Mouse (Mus musculus) frontal cortex, adult 2 months (tissue): ENCODE data around the gene Nop53. TPM values are rescaled to one million over a fixed set of nuclear protein-coding genes. Genes with fewer than 3 reads are reported as not detected.

Source experiments
- DNase-seq, 2 experiments: peaks; one replicate each; pipeline ENCODE4 v3.0.0; 2022; ENCODE audit warnings: low spot score in 1 of 2; ENCODE audit errors: extremely low spot score in 1 of 2
- polyA plus RNA-seq: library from polyadenylated mRNA; depleted of rRNA; stranded (reverse); fragments of >200 nt; gene quantifications from 2 replicates; pipeline ENCODE4 v1.2.3, GENCODE M21; 2012; rRNA removed

The Nop53 gene
- 104 and 109 TPM in 2 replicates for polyA plus RNA-seq

DNA sequence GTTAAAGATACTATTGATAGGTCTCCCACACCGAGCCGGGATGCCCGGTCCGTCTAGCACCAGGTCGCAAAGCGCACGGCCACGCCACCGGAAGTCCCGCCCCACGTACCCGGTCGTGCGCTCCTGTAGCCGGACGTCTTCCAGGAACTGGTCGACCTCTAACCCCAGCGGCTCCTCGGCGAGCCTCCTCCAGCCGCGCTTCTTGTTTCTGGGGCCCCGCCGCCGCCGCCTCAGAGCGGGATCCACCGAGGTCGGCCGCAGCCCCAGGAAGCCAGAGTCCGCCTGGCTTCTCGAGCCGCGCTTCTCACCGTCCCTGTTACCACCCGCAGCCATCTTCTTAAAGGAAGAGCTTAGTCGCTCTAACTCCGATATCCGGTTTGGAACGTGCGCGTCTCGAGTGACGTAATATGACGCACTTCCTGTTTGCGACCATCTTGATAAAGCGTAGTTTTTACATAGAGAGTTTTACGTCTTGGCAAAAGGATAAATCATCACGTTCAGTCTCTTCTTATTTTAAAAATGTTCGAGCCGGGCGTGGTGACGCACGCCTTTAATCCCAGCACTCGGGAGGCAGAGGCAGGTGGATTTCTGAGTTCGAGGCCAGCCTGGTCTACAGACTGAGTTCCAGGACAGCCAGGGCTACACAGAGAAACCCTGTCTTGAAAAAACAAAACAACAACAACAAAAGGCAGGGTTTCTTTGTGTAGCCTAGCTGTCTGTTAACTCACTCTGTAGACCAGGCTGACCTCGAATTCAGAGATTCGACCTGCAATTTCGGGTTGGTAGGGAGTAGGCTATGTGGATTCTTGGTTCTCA lies at the start of gene Nop53:
TSS of gene Nop53 (minus strand) at position 354 of the 816 bp plus-strand sequence.
- peak; percentile 94 to 97 for DNase-seq

- no peak for DNase-seq
These were observed 47.9 kb upstream of the Nop53 start for GRCm38 (mm10) chr7:15993789-15994188.

DNA sequence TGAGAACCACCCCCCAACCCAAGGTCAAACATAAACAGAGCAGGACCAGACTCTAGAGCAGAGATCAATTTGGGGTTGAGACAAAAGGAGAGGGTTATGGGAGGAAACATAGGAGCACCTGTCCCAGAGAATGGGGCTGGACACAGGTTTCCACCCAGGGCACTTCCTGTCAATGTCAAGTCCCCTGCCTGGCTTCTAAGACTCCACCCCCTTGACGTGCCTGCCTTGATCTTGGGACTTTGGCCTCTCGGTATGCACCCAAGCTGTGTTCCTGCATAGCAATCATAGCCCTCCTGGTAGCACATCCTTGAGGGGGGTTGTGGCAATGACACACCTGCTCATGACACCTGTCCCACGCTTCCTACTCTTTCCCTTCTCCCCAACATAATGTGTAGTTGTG lies 47.3 kb upstream of the Nop53 start:
- DNase-seq, result no peak

DNA sequence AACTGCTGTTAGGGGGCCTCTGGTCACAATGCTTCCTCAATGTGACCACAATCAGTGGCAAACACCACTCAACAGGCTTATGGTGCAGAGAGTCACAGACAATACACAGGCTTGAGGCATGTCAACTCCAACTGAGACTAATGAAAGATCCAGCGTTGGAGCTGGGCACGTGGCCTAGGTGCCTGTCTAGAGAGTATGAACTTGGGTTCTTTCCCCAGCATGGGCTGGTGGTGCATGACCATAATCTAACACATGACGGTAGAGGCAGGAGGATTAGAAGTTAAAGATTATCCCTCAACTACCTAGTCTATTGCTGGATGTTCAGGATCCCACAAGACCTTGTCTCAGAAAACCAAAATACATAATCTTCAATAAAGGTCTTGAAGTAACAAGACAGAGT lies 45.9 kb upstream of the Nop53 start:
- DNase-seq, result no peak

DNA sequence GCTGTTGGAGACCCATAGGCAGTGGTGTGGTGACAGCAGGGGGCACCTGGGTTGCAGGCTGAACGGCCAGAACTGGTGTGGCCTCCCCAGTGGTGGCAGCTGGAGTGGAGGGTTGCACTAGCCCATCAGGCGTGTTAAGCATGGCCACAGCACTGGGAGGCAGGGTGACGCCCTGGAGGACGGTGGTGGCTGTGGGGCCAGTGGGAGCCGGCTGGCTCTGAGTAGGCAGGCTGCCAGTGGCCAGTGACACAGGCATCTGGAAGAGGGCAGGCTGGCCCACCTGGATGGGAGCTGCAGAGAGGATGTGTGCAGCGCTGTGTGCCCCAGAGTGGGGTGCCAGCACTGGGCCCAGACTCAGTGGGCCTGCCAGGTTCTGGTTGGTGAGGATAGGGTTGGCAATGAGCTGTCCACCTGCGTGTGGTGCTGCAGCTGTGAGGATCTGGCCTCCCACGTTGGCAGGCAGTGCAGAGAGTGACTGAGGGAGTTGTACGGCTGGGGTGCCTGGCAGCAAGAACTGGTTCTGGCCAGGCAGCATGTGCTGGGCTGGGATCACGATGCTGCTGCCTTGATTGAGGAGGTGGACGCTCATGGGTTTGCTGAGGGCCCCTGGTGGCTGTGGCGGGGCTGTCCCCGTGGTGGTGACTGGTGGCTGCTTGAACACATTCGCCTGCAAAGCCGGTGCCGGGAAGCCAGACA lies 41.9 kb upstream of the Nop53 start:
- peak in 1 of 2 experiments; percentile 47 for DNase-seq

GRCm38 (mm10) chr7:15982729-15983407 lies 37.0 kb upstream of the Nop53 start:
- peak in 1 of 2 experiments; percentile 64 for DNase-seq

- DNase-seq, result no peak
These were observed 35.7 kb upstream of the Nop53 start for GRCm38 (mm10) chr7:15981538-15981937.

DNA sequence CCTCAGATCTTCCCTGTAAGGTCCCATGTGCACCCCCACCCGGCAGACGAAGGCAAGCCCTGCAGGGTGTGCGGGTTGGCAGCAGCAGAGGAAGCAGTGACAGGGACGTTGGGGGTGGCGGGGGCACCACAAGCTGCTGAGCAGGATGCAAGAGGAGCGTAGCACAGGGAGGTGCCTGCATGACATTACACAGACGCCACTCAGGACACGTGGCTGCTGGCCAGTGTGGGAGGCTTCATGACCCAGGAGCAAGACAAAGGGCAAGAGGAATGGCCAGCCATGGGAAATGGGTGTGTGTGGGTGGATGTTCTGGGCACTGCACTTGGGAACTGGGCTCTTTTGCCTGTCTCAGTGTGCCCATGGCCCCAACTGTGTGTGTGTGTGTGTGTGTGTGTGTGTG lies 34.4 kb upstream of the Nop53 start:
- peak; percentile 41 to 68 for DNase-seq

GRCm38 (mm10) chr7:15975904-15976303 lies 30.0 kb upstream of the Nop53 start:
- DNase-seq, result peak in 1 of 2 experiments; percentile 63

DNA sequence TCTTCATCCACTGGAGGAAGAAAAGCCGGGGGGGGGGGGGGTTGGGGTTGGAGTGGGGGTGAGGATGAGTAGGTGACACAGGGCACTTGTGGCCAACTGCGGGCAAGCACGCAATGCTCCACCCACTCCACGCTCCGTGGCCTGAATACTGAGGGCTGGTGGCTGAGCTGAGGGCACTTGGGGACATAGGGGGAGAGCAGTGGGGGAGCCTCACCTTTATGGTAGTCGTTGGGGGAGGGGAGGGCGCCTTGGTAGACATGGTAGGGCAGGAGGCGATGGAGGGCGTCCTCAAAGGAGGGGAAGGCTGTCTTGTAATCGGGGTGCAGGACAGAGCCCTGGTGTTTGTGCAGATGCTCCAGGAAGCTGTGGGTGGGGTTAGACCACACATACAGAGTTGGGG lies 29.6 kb upstream of the Nop53 start:
- no peak for DNase-seq

GRCm38 (mm10) chr7:15974712-15975111 lies 28.8 kb upstream of the Nop53 start:
- DNase-seq, result peak; percentile 35 to 78

DNA sequence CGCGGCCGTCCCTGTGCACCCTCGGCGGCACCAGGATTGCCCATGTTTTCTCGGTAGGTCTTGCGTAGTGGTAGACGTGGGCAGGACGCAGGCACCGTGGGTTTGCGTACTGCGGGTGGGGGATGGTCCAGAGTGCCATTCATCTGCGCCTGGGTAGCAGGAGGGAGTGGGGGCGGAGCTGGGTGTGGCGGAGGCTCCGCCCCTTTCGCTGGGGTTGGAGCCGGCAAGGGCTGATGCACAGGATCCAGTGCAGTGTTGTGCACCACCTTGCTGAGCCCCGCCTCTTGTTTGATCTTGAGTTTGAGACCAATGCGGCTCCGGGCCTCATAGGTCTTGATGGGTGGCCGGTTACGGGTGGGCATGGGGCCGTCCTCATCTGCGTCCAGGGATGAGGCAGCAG lies 26.4 kb upstream of the Nop53 start:
- DNase-seq, result no peak

GRCm38 (mm10) chr7:15969674-15970073 lies 23.8 kb upstream of the Nop53 start:
- no peak for DNase-seq

- no peak for DNase-seq
These were observed 22.4 kb upstream of the Nop53 start for GRCm38 (mm10) chr7:15968322-15968721.

DNA sequence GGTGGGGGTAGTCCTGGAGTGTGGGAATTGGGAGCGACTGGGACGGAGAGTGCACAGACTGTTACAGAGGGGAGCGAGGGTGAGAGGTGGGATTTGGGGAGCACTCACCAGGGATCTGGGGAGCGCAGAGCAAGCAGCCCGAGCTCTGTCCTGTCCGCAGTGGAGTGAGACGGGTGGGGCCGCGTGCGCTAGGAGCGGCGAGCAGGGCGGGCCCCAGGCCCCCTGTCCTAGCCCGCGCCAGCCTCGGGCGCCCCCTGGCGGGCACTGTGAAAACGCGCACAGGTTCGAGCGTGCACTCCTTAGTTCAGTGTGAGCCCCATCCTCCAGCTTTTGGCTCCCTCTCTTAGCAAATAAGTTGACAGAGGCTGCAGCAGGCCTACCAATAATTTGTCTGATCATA lies 21.4 kb upstream of the Nop53 start, which contains the start of gene Ehd2:
TSS of gene Ehd2 (minus strand) at position 256 of the 400 bp plus-strand sequence.
- DNase-seq, result peak in 1 of 2 experiments; percentile 63

- no peak for DNase-seq
These were observed 20.6 kb upstream of the Nop53 start for GRCm38 (mm10) chr7:15966489-15966888.

GRCm38 (mm10) chr7:15963798-15964652 lies 18.2 kb upstream of the Nop53 start:
- DNase-seq, result no peak

- DNase-seq, result peak in 1 of 2 experiments; percentile 48
These were observed 16.7 kb upstream of the Nop53 start for GRCm38 (mm10) chr7:15962311-15963288.

DNA sequence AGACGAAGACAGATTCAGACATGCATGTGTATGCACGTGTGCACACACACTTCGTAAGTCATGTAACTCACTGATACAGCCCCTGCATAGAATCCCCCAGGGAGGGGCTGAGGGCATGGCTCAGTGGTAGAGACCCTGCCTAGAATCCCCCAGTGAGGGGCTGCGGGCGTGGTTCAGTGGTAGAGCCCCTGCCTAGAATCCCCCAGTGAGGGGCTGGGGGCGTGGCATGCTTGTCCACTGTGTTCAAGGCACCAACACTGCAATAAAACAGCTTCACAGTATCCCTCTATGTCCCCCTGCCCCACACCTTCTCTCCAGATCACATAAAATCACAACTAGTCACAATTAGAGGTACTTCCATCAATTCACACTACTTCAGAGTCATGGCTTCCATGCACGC lies 15.9 kb upstream of the Nop53 start:
- DNase-seq, result no peak
